Mouse (Mus musculus) frontal cortex, postnatal 10 days (tissue): ENCODE measurements around the gene Pold2.
A peak's percentile ranks its signal among the peaks of the same experiment; 100 is the strongest.
"Not testable (repeated sequence)": the region's sequence is repeated elsewhere in the genome, so short reads cannot be mapped to it uniquely, and the experiment has no call there.

Experiments used
- DNase-seq, 2 experiments: peaks; one replicate each; pipeline ENCODE4 v3.0.0; 2022; ENCODE audit warnings: low spot score in 2 of 2, mixed read lengths in 1 of 2

Gene Pold2

GRCm38 (mm10) chr11:5898531-5898930, 20.4 kb upstream of the Pold2 start, which contains the start of gene Myl7:
Gene Myl7, minus strand, starts transcription at chr11:5898782.
- DNase-seq, result no peak

GRCm38 (mm10) chr11:5897839-5898238, 19.7 kb upstream of the Pold2 start:
- DNase-seq, result no peak

- no peak for DNase-seq
Observed at GRCm38 (mm10) chr11:5897230-5897629, 19.1 kb upstream of the Pold2 start.

- DNase-seq, result no peak
Observed at GRCm38 (mm10) chr11:5893807-5894206, 15.7 kb upstream of the Pold2 start.

- DNase-seq, result no peak
Observed at GRCm38 (mm10) chr11:5892810-5893368, 14.8 kb upstream of the Pold2 start.

GRCm38 (mm10) chr11:5892151-5892591, 14.1 kb upstream of the Pold2 start:
- no peak for DNase-seq

GRCm38 (mm10) chr11:5888563-5888962, 10.5 kb upstream of the Pold2 start:
- not testable (repeated sequence) for DNase-seq

- no peak for DNase-seq
Observed at GRCm38 (mm10) chr11:5887250-5887649, 9.2 kb upstream of the Pold2 start.

- peak in 1 of 2 experiments; percentile 51 for DNase-seq
Observed at GRCm38 (mm10) chr11:5886187-5886586, 8.1 kb upstream of the Pold2 start.

- DNase-seq, result no peak
Observed at GRCm38 (mm10) chr11:5882518-5882917, 4.4 kb upstream of the Pold2 start.

- peak; percentile 46 to 58 for DNase-seq
Observed at GRCm38 (mm10) chr11:5879905-5880304, 1.8 kb upstream of the Pold2 start.

- DNase-seq, result no peak
Observed at GRCm38 (mm10) chr11:5878661-5879060, 569 bp upstream of the Pold2 start.

GRCm38 (mm10) chr11:5877421-5877820, 671 bp downstream of the Pold2 start:
- no peak for DNase-seq

- no peak for DNase-seq
Observed at GRCm38 (mm10) chr11:5873192-5873591, 4.9 kb downstream of the Pold2 start.

GRCm38 (mm10) chr11:5872707-5873106, 5.4 kb downstream of the Pold2 start:
- DNase-seq, result no peak

- DNase-seq, result no peak
Observed at GRCm38 (mm10) chr11:5870069-5870468, 8.0 kb downstream of the Pold2 start.

GRCm38 (mm10) chr11:5869331-5869730, 8.8 kb downstream of the Pold2 start:
- no peak for DNase-seq

GRCm38 (mm10) chr11:5868324-5868723, 9.8 kb downstream of the Pold2 start:
- DNase-seq, result no peak

- DNase-seq, result no peak
Observed at GRCm38 (mm10) chr11:5867196-5867595, 10.9 kb downstream of the Pold2 start.

- DNase-seq, result no peak
Observed at GRCm38 (mm10) chr11:5862394-5863105, 15.5 kb downstream of the Pold2 start.

- no peak for DNase-seq
Observed at GRCm38 (mm10) chr11:5861678-5862393, 16.3 kb downstream of the Pold2 start, which contains the start of gene Aebp1. Gene Aebp1, plus strand, starts transcription at chr11:5861947.

- no peak for DNase-seq
Observed at GRCm38 (mm10) chr11:5860639-5861038, 17.5 kb downstream of the Pold2 start.
